Mouse (Mus musculus) liver, embryonic 16.5 days (tissue): ENCODE measurements around the gene Fam102b. TPM values are rescaled to one million over a fixed set of nuclear protein-coding genes. Genes with fewer than 3 reads are reported as not detected.

Experiments
- ATAC-seq: fragments of 200-750 bp; cut with Nextera tagmentation; 2 replicates; pipeline ENCODE4 v1.8.0; 2017; ENCODE audit warnings: low read depth, mild to moderate bottlenecking, moderate number of reproducible peaks, moderate library complexity
- H3K27ac ChIP-seq: fragments of 300-500 bp; sonication (generic); 2 replicates; pipeline ENCODE4 v1.5.1; 2014; ENCODE audit warnings: mild to moderate bottlenecking, low read length
- H3K27me3 ChIP-seq: fragments of 300-500 bp; sonication (generic); 2 replicates; pipeline ENCODE4 v1.6.1; 2014; ENCODE audit warnings: low read depth, low read length, mixed read lengths; ENCODE audit not compliant: control insufficient read depth, insufficient read depth
- H3K36me3 ChIP-seq: fragments of 300-500 bp; sonication (generic); 2 replicates; pipeline ENCODE4 v1.6.1; 2014; ENCODE audit warnings: mild to moderate bottlenecking; ENCODE audit not compliant: control insufficient read depth, insufficient read depth
- H3K4me1 ChIP-seq: fragments of 300-500 bp; sonication (generic); 2 replicates; pipeline ENCODE4 v1.6.1; 2014; ENCODE audit warnings: low read depth, low read length, mixed read lengths; ENCODE audit not compliant: control insufficient read depth
- H3K4me2 ChIP-seq: fragments of 300-500 bp; sonication (generic); 2 replicates; pipeline ENCODE4 v1.6.1; 2014; ENCODE audit warnings: low read depth, low read length, mixed read lengths
- H3K4me3 ChIP-seq: fragments of 300-500 bp; sonication (generic); 2 replicates; pipeline ENCODE4 v1.5.1; 2014; ENCODE audit warnings: low read depth, mild to moderate bottlenecking, low read length
- H3K9ac ChIP-seq: fragments of 300-500 bp; sonication (generic); 2 replicates; pipeline ENCODE4 v1.6.1; 2014; ENCODE audit warnings: low read depth, low read length
- H3K9me3 ChIP-seq: fragments of 300-500 bp; sonication (generic); replicated peaks from 2 replicates; pipeline ENCODE4 v1.6.1; 2016; ENCODE audit warnings: low read length; ENCODE audit not compliant: control insufficient read depth
- WGBS: fragments of 180-500 bp; shearing (Covaris S2); extraction: QIAGEN DNeasy Blood & Tissue Kit; methylation state at CpG from one replicate; pipeline ENCODE4 v1.1.7; 2014; ENCODE audit not compliant: insufficient replicate concordance; 5-methylcytosine and 5-hydroxymethylcytosine counted together
- polyA plus RNA-seq: library from polyadenylated mRNA; unstranded; fragments of >200 nt; fragmentation: Nextera tagmentation; extraction: Ambion mirVana; gene quantifications from 2 replicates; pipeline ENCODE4 v1.2.1, GENCODE M21; 2015

Gene Fam102b
- 0.82 and 0.92 TPM in 2 replicates for polyA plus RNA-seq

DNA sequence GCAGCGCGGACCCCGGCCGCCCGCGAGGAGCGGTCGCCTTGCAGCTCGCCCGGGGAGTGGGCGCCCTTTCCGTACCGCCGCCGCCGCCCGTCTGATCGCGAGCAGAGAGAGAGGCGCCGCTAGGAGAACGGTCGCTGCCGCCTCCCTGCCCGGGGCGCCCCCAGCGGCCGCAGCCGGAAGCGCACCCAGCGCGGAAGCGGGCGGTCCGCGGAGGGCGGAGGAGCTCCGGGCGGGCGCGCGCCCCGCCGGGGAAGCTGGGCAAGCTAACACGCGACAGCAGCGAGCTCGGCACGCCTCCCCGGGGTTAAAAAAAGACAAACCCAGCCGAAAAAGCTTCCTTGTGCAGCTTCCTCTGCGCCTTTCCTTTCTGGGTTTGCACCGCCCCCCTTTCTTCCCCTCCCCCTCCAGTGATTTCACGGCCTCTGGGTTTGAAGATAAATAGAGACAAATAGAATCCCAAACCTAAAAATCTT is at the start of gene Fam102b:
Gene Fam102b, minus strand, starts transcription at position 93 of the 473 bp plus-strand sequence.
- no peaks in the 10 kb centered on the region for H3K36me3 ChIP-seq
- WGBS, result 0% methylated on average over 52 of the region's 54 CpGs
- peak; percentile 81 for ATAC-seq

DNA sequence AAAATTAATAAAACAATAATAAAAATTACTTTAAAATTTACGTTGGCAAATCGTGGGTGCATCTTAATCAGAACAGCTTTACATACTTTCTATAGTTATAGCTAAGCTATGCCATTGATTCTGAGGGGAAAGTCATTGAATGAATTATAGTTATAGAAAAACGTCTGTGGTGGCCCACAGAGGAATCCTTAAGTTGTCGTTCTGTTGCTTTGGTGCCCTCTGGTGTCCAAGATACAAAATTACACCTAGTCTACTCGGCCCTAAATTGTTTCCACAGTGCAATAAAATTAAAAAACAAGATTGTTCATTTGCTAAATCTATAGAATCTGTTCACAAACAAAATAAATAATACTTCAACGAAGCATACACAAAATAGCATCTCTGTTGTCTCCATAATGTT is 35.6 kb upstream of the Fam102b start:
- Histone ChIP-seq H3K36me3 (no peaks in the 10 kb centered on the region), H3K4me2 (no peak overlapping the region), H3K27ac (no peak overlapping the region), H3K9ac (no peak overlapping the region), H3K9me3 (no peaks in the 10 kb centered on the region), H3K4me1 (no peaks in the 10 kb centered on the region), H3K27me3 (no peaks in the 10 kb centered on the region), H3K4me3 (no peak overlapping the region)
- WGBS, result 1% methylated on average over 6 of the region's 6 CpGs
- no peak for ATAC-seq

More for the DNA sequence above, at the start of gene Fam102b:
- peak within 1 kb of the TSS; percentile 55 for H3K27ac ChIP-seq
- H3K27me3 ChIP-seq, result no peaks in the 10 kb centered on the region; the same call in 1 of the 2 replicates
- H3K4me1 ChIP-seq, result peaks cover 10% of the 10 kb centered on the region
- peak within 1 kb of the TSS; percentile 73 for H3K9ac ChIP-seq
- peak within 1 kb of the TSS; percentile 95 for H3K4me2 ChIP-seq
- no peaks in the 10 kb centered on the region for H3K9me3 ChIP-seq
- H3K4me3 ChIP-seq, result peak within 1 kb of the TSS; percentile 69

DNA sequence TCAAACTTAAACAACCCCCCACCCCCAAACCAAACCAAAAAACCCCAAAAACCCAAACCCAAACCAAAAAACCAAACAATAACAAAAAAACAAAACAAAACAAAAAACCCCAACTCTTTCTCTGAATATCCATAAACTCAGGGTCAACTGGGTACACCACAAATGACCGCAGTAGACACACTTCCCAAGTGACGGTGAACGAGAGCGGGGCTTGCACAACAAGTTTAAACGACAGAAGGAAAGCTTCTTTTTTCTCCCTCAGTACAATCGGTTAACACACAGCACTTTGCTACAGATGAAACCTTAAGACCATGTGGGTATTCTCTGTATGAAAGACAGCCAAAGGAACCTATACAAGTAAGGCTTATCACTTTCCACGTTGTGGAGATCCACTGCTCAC is 35.0 kb upstream of the Fam102b start:
- Histone ChIP-seq H3K27ac (no peak overlapping the region), H3K9me3 (no peaks in the 10 kb centered on the region), H3K4me3 (no peak overlapping the region), H3K4me1 (no peaks in the 10 kb centered on the region), H3K9ac (no peak overlapping the region), H3K4me2 (no peak overlapping the region), H3K36me3 (no peaks in the 10 kb centered on the region), H3K27me3 (no peaks in the 10 kb centered on the region)
- no peak for ATAC-seq
- 50% methylated on average over 7 of the region's 7 CpGs for WGBS

DNA sequence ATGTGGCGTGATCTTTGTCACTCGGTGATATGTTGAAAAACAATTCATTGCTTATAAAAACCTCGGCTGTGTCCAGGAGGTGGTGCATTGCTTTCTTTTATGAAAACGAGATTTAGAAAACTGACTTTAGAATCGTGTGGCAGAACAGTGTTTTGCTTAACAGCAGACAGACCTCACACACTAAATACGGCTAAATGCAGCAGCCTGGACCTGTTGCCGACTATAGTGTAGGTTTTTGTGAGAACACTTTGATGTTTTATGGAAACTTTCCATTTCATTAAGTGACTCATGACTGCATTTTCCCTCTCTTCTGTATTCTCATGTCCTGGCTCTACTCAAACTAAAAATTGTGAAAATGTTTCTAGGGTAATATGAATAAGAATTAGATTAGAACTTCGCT is 32.5 kb upstream of the Fam102b start:
- Histone ChIP-seq H3K27ac (no peak overlapping the region), H3K9me3 (no peaks in the 10 kb centered on the region), H3K4me2 (no peak overlapping the region), H3K4me3 (no peak overlapping the region), H3K4me1 (no peaks in the 10 kb centered on the region), H3K27me3 (no peaks in the 10 kb centered on the region), H3K36me3 (no peaks in the 10 kb centered on the region), H3K9ac (no peak overlapping the region)
- WGBS, result 57% methylated on average over 8 of the region's 8 CpGs
- ATAC-seq, result no peak

DNA sequence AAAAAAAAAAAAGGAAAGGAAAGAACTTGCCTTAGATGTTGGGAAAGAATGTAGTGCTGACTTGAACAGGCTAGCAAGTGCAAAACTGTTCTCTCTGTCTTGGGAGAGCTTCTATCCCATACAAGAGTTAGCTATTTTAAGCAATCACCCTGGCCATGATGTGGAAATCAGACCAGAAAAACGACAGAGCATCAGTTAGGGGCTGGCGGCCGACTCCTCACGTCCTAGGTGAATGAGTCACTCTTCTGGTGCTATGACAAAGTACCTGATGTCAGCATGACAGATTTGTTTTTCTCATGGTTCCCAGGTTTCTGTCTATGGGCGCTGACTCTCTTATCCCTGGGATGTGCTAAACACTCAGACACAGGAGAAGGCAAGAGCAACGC is 24.5 kb upstream of the Fam102b start:
- ATAC-seq, result no peak
- no peak overlapping the region for H3K27ac ChIP-seq
- no peaks in the 10 kb centered on the region for H3K36me3 ChIP-seq
- H3K9ac ChIP-seq, result no peak overlapping the region
- no peaks in the 10 kb centered on the region for H3K4me1 ChIP-seq
- H3K9me3 ChIP-seq, result no peaks in the 10 kb centered on the region
- no peak overlapping the region for H3K4me3 ChIP-seq
- WGBS, result 50% methylated on average over 6 of the region's 6 CpGs
- no peak overlapping the region for H3K4me2 ChIP-seq
- H3K27me3 ChIP-seq, result no peaks in the 10 kb centered on the region

DNA sequence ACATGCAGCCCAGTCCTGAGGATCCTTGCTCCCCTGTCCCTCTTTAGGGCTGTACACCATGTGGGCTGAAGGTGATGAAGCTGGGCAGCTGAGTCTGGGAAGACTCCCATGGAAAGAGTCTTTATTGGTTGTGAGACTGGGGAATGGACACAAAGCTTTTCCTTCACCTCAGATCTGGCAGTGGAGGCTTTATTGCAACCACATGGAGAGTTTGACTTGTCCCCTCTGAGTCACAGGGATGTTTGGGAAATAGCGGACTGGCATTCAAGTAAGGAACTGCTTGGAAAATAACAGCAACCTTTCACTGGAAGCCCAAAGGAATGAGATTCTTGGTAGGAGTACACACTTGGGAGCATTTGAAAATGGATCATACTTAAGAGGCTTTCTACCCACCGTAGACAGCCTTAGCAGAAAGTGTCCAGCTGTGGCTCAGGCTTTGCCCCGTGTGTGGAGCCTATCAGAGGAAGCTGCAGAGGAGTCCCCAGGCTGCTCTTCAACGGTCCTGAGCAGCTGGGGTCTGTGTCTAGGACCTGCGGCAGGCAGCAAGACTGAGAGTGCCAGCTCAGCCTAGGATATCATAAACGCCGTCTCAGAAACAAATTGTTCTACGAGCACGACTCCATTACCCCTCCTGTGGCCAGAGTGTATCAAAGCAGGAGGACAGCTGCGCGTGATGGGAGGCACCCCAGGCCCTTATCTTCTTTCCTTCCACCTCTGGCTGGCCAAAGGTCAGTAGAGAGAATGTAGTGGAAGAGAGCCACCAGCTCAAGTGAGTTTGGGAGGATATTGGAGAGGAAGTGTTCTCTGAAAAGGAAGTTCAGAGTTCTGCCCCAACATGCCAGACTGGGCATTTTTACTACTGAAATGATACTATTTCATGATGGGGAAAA is 23.9 kb upstream of the Fam102b start:
- Histone ChIP-seq H3K4me2 (no peak overlapping the region), H3K4me1 (no peaks in the 10 kb centered on the region), H3K36me3 (no peaks in the 10 kb centered on the region), H3K27ac (no peak overlapping the region), H3K9me3 (no peaks in the 10 kb centered on the region), H3K9ac (no peak overlapping the region), H3K4me3 (no peak overlapping the region), H3K27me3 (no peaks in the 10 kb centered on the region)
- peak; percentile 48; the same call in 1 of the 2 replicates for ATAC-seq
- 13% methylated on average over 11 of the region's 11 CpGs for WGBS

DNA sequence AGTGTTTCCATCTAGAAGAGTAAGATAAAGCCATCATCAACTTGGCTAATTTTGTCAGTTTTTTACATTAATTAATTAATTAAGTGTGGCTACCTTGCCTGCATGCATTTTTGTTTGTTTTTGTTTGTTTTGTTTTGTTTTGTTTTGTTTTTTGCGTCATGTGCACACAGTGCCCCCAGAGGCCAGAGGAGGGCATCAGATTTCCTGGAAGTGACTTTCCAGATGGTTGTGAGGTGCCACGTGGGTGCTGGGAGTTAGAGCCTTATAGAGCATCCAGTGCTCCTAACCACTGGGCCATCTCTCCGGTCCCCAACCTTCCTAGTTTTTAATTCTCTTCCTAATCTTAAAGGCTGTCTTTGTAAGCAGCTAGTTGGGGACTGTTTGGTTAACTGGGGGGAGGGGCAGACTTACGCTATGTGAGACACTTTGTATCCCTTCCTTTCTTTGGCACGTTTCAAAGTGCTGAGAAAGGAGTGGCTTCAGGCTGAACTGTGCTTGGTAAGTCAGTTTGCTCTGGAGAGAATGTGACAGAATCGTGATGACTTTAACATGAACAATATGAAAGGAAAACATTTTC is 20.4 kb upstream of the Fam102b start:
- Histone ChIP-seq H3K4me3 (no peak overlapping the region), H3K4me2 (no peak overlapping the region), H3K9me3 (no peaks in the 10 kb centered on the region), H3K36me3 (no peaks in the 10 kb centered on the region), H3K4me1 (no peaks in the 10 kb centered on the region), H3K27ac (no peak overlapping the region), H3K27me3 (no peaks in the 10 kb centered on the region), H3K9ac (no peak overlapping the region)
- 37% methylated on average over 6 of the region's 6 CpGs for WGBS
- no peak for ATAC-seq

DNA sequence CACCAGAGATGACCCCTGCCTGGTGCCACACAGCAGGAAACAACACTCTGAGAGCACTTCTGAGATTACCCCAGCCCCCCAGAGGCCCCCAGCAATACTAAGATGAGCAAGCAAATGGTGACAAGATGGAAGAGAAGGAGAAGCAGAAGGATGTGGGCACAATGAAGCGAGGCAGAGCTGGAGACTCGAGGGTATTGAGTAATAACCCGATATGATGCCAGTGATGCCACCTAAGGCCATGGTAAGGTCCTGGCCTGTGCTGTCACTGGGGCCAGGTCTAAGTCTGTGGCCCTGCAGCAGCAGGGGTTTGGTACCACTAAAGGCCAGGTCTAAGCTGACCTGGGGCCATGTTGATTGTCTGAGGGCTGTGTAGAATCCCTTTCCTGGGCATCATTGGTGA is 19.0 kb upstream of the Fam102b start:
- 63% methylated on average over 3 of the region's 3 CpGs for WGBS
- ATAC-seq, result no peak

DNA sequence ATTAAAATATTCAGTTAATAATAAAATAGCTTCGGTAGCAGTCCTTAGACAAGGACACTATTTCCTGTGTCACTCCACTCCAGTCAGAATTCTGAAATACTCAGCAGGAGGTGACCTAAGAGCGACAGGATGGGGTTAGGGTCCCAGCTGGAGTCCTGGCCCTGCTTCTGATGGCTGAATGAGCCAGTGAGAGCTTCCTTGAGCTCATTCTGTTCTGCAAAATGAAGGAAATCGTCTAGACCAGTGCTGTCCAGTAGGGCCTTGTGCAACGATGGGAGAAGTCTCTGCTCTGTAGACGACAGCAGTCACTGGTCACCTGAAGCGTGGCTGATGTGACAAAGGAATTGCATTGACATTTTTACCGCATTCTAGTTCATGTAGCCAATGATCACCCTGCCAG is 16.0 kb upstream of the Fam102b start:
- no peaks in the 10 kb centered on the region for H3K36me3 ChIP-seq
- 56% methylated on average over 7 of the region's 7 CpGs for WGBS

More for the DNA sequence above, 19.0 kb upstream of the Fam102b start:
- Histone ChIP-seq H3K27me3 (no peaks in the 10 kb centered on the region), H3K36me3 (no peaks in the 10 kb centered on the region), H3K9ac (no peak overlapping the region), H3K4me3 (no peak overlapping the region), H3K4me2 (no peak overlapping the region), H3K4me1 (no peaks in the 10 kb centered on the region), H3K27ac (no peak overlapping the region), H3K9me3 (no peaks in the 10 kb centered on the region)

More for the DNA sequence above, 16.0 kb upstream of the Fam102b start:
- H3K9me3 ChIP-seq, result no peaks in the 10 kb centered on the region
- no peak overlapping the region for H3K4me2 ChIP-seq
- no peak overlapping the region for H3K9ac ChIP-seq
- no peak overlapping the region for H3K4me3 ChIP-seq
- no peaks in the 10 kb centered on the region for H3K4me1 ChIP-seq
- H3K27me3 ChIP-seq, result no peaks in the 10 kb centered on the region
- no peak overlapping the region for H3K27ac ChIP-seq
- no peak for ATAC-seq
